Mouse (Mus musculus): Measurements from ENCODE around the gene Scaf1. TPM values are rescaled to one million over a fixed set of nuclear protein-coding genes. Genes with fewer than 3 reads are reported as not detected.

Gene Scaf1
- polyA plus RNA-seq, 1 experiment = 75.4 TPM

- no peak overlapping the region for H3K4me3 ChIP-seq (ENCODE audit: insufficient read depth, low read length)
- no peak overlapping the region for H3K27ac ChIP-seq (ENCODE audit: insufficient read depth, low read length)
- no peak for TF ChIP-seq CTCF (IDR thresholded peaks at IDR 0.05; ENCODE audit: borderline replicate concordance, insufficient read depth, low read length)
- no peak for TF ChIP-seq POLR2A (IDR thresholded peaks at IDR 0.05; ENCODE audit: low read depth, low read length)
- H3K4me1 ChIP-seq (ENCODE audit: control insufficient read depth, insufficient read depth, low read length) = no peaks in the 10 kb centered on the region
Measured at GRCm38 (mm10) chr7:44981539-44981938, 34.6 kb downstream of the Scaf1 start.

- TF ChIP-seq POLR2A (IDR thresholded peaks at IDR 0.05; ENCODE audit: low read depth, low read length) (no peak), CTCF (IDR thresholded peaks at IDR 0.05; ENCODE audit: borderline replicate concordance, insufficient read depth, low read length) (no peak)
Measured at GRCm38 (mm10) chr7:44978300-44978699, 37.9 kb downstream of the Scaf1 start.

DNA sequence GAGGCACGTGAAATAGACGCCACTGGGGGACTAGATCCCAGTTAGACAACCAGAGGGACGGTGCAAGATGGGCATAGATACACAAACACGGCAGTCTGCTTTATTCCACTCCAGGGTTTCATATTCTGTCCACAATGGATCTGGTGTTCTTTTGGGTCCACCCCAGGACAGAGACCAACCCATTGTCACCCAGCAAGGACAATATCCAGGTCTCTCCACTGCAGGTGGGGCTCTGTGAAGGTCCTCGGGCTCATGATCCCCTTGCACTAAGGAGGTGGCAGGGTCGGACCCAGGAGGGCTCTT lies 41.1 kb downstream of the Scaf1 start:
- Histone ChIP-seq H3K4me1 (ENCODE audit: control insufficient read depth, insufficient read depth, low read length) (peaks cover 6% of the 10 kb centered on the region), H3K4me3 (ENCODE audit: insufficient read depth, low read length) (no peak overlapping the region), H3K27ac (ENCODE audit: insufficient read depth, low read length) (no peak overlapping the region; the same call in 1 of the 2 replicates)
- TF ChIP-seq POLR2A (IDR thresholded peaks at IDR 0.05; ENCODE audit: low read depth, low read length) = no peak
- no peak for TF ChIP-seq CTCF (IDR thresholded peaks at IDR 0.05; ENCODE audit: borderline replicate concordance, insufficient read depth, low read length)

More at GRCm38 (mm10) chr7:44978300-44978699, 37.9 kb downstream of the Scaf1 start:
- Histone ChIP-seq H3K27ac (ENCODE audit: insufficient read depth, low read length) (no peak overlapping the region), H3K4me3 (ENCODE audit: insufficient read depth, low read length) (no peak overlapping the region), H3K4me1 (ENCODE audit: control insufficient read depth, insufficient read depth, low read length) (no peaks in the 10 kb centered on the region; the same call in 1 of the 2 replicates)

DNA sequence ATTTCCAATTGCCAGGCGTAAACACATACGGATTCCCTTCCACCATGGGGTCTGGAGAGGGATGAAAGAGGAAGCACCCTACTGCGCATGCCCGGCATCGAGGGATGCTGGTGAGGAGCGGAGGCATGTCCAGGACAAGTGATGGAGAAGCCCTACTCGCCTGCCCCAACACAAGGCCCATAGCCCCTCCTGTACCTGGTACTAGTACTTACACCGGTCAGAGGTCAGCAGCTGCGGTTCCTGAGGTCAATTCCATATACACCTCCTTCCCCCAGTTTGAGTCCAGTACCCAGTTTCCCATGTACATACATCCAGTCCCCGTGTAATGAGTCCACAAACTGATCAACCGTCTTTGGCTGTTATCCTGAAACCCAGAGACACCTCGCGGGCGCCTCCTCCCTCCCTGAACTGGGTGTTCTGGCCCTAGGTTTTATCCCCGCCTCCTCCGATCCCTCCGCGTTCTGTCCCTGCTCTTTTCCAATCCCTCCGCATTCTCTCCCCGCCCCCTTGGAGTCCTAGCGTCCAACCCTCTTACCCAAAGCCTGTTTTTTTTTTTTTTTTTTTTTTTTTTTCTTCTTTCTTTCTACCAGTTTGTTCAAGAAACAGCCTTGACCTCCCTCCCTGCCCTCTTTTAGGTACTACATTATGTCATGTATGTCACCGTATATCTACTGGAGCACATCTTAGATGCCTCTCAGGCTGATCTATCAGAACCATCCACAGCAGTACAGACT lies 41.6 kb downstream of the Scaf1 start, which contains the start of gene Cpt1c:
TSS of gene Cpt1c (minus strand) at position 469 of the 734 bp plus-strand sequence.
- H3K4me3 ChIP-seq (ENCODE audit: insufficient read depth, low read length) = peak within 1 kb of the TSS; percentile 62
- peaks cover 6% of the 10 kb centered on the region for H3K4me1 ChIP-seq (ENCODE audit: control insufficient read depth, insufficient read depth, low read length)
- H3K27ac ChIP-seq (ENCODE audit: insufficient read depth, low read length) = peak within 1 kb of the TSS; percentile 96
- peak; percentile 90 for TF ChIP-seq POLR2A (IDR thresholded peaks at IDR 0.05; ENCODE audit: low read depth, low read length)
- TF ChIP-seq CTCF (IDR thresholded peaks at IDR 0.05; ENCODE audit: borderline replicate concordance, insufficient read depth, low read length) = no peak

- H3K4me1 ChIP-seq (ENCODE audit: control insufficient read depth, insufficient read depth, low read length) = peaks cover 6% of the 10 kb centered on the region
- peak overlapping the region; percentile 62 for H3K4me3 ChIP-seq (ENCODE audit: insufficient read depth, low read length)
- TF ChIP-seq CTCF (IDR thresholded peaks at IDR 0.05; ENCODE audit: borderline replicate concordance, insufficient read depth, low read length) (no peak), POLR2A (IDR thresholded peaks at IDR 0.05; ENCODE audit: low read depth, low read length) (no peak; the same call in 1 of the 2 replicates)
- peak overlapping the region; percentile 96 for H3K27ac ChIP-seq (ENCODE audit: insufficient read depth, low read length)
Measured at GRCm38 (mm10) chr7:44973415-44974130, 42.6 kb downstream of the Scaf1 start.

DNA sequence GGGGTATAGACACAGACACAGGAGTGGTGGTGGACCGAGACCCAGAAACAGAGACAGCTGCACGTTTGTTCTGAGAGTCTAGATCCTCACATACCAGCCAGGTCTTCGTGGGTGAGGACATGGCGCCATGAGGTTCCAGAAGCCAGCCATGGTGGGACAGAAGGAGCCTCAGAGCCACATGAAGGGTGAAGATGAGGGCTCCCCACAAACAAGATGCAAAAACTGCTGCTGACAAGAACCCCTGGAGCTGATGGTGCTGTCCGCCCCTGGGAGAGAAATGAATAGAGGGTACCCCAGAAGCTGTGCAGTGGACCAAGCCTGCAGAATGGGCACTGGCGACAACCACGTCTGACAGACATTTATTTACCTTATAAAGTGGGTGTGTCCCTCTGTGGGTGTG lies 45.0 kb downstream of the Scaf1 start:
- TF ChIP-seq POLR2A (IDR thresholded peaks at IDR 0.05; ENCODE audit: low read depth, low read length) (no peak), CTCF (IDR thresholded peaks at IDR 0.05; ENCODE audit: borderline replicate concordance, insufficient read depth, low read length) (no peak)
- Histone ChIP-seq H3K27ac (ENCODE audit: insufficient read depth, low read length) (no peak overlapping the region), H3K4me3 (ENCODE audit: insufficient read depth, low read length) (no peak overlapping the region), H3K4me1 (ENCODE audit: control insufficient read depth, insufficient read depth, low read length) (peaks cover 6% of the 10 kb centered on the region)

DNA sequence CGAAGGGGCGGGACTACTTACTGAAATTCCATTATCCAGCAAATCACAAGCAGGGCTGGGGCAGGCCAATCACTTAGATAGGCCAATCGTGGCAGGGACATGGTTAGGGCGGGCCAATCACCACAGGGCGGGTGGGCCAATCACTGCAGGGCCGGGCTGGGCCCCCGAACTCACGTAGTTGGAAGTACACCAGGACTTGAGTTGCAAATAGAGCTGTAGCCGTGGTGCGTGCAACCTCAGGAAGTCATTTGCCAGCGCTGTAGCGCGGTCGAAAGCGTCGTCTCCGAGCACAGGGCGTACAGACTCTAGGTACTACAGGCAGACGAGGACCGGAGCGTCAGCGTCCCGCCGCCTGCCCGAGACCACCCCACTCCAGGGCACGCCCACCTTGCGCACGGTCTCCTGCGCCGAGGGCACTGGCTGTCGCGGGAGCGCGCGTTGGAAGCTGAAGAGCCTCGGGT lies 45.9 kb downstream of the Scaf1 start:
- Histone ChIP-seq H3K27ac (ENCODE audit: insufficient read depth, low read length) (no peak overlapping the region), H3K4me3 (ENCODE audit: insufficient read depth, low read length) (peak overlapping the region; percentile 13), H3K4me1 (ENCODE audit: control insufficient read depth, insufficient read depth, low read length) (peaks cover 6% of the 10 kb centered on the region)
- peak; percentile 65 for TF ChIP-seq POLR2A (IDR thresholded peaks at IDR 0.05; ENCODE audit: low read depth, low read length)
- no peak for TF ChIP-seq CTCF (IDR thresholded peaks at IDR 0.05; ENCODE audit: borderline replicate concordance, insufficient read depth, low read length)

DNA sequence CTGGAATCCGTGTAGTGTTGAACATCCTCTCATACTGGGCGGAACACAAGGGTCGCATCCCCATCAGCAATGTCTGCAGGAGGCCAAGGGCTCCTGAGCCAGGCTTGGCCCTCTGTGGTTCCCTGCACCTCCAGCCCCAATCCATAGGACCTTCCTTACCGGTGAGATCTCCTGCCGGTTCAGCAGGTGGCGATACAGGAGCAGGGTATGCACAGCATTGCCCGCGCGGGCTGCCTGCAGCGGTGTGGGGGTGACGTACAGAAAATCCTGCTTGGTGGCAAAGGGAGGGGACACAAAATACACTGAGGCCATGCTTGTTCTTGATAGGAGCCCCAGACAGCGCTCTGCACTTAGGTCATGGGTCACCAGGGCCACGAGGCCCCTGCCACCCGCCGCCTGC lies 49.5 kb downstream of the Scaf1 start:
- TF ChIP-seq CTCF (IDR thresholded peaks at IDR 0.05; ENCODE audit: borderline replicate concordance, insufficient read depth, low read length) = no peak
- TF ChIP-seq POLR2A (IDR thresholded peaks at IDR 0.05; ENCODE audit: low read depth, low read length) = no peak
- peaks cover 6% of the 10 kb centered on the region; the same call in 1 of the 2 replicates for H3K4me1 ChIP-seq (ENCODE audit: control insufficient read depth, insufficient read depth, low read length)
- H3K4me3 ChIP-seq (ENCODE audit: insufficient read depth, low read length) = no peak overlapping the region
- no peak overlapping the region for H3K27ac ChIP-seq (ENCODE audit: insufficient read depth, low read length)

GRCm38 (mm10) chr7:44965975-44966374 lies 50.2 kb downstream of the Scaf1 start:
- peaks cover 4% of the 10 kb centered on the region; the same call in 1 of the 2 replicates for H3K4me1 ChIP-seq (ENCODE audit: control insufficient read depth, insufficient read depth, low read length)
- peak; percentile 30; the same call in 1 of the 2 replicates for TF ChIP-seq CTCF (IDR thresholded peaks at IDR 0.05; ENCODE audit: borderline replicate concordance, insufficient read depth, low read length)
- TF ChIP-seq POLR2A (IDR thresholded peaks at IDR 0.05; ENCODE audit: low read depth, low read length) = no peak
- H3K27ac ChIP-seq (ENCODE audit: insufficient read depth, low read length) = no peak overlapping the region
- no peak overlapping the region for H3K4me3 ChIP-seq (ENCODE audit: insufficient read depth, low read length)

DNA sequence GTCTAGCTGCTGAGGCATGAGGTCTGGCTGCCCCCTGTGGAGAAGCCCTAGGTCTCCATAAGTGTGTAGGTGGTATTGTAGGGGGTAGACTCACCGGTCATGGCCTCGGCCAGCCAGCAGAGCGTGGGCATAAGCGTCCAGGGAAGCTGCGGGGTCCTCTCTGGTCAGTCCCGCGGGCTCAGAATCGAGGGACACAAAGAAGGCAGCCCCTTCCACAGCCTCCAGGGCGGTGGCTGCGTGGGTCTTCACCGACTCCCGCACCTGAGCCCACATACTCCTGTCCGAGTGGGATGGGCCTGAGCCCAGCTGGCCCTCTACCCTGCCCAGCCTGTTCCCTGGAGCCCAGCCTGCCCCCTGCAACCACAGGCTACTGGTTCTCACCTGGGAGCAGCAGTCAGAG lies 51.2 kb downstream of the Scaf1 start:
- Histone ChIP-seq H3K4me3 (ENCODE audit: insufficient read depth, low read length) (no peak overlapping the region), H3K27ac (ENCODE audit: insufficient read depth, low read length) (no peak overlapping the region), H3K4me1 (ENCODE audit: control insufficient read depth, insufficient read depth, low read length) (no peaks in the 10 kb centered on the region)
- no peak for TF ChIP-seq POLR2A (IDR thresholded peaks at IDR 0.05; ENCODE audit: low read depth, low read length)
- no peak for TF ChIP-seq CTCF (IDR thresholded peaks at IDR 0.05; ENCODE audit: borderline replicate concordance, insufficient read depth, low read length)

Data from embryonic fibroblast, embryonic 13.5 days (primary cell).